Mouse (Mus musculus): Measurements from ENCODE around the gene Pik3r5.

DNA sequence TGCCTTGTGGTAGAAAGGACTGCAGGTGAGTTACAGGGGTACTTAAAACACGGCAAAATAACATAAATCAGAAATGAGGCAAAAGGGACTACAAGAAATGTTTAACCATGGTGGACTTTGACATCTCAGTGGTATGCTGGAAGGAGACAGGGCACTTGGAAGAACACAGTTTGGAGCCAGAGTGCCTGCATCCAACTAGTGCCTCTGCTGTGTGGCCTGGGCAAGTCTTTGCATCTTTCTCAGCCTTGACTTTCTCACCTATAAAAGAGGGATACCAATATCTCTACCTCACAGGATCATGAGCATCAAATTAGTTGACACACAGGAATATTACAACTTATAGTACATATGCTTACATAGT, 43.3 kb upstream of the Pik3r5 start:
- no peak for TF ChIP-seq CTCF (IDR thresholded peaks at IDR 0.05; ENCODE audit: low read depth)
- no peak for TF ChIP-seq EP300 (IDR thresholded peaks at IDR 0.05; ENCODE audit: low read depth)
